Mouse (Mus musculus) lung, postnatal 25 days (tissue): ENCODE results near the gene Fbxl12.
"Not testable (repeated sequence)": the region's sequence is repeated elsewhere in the genome, so short reads cannot be mapped to it uniquely, and the experiment has no call there.

Source experiments
- DNase-seq: peaks from one replicate; pipeline ENCODE4 v3.0.0; 2022; ENCODE audit warnings: low spot score

Fbxl12 gene

DNA sequence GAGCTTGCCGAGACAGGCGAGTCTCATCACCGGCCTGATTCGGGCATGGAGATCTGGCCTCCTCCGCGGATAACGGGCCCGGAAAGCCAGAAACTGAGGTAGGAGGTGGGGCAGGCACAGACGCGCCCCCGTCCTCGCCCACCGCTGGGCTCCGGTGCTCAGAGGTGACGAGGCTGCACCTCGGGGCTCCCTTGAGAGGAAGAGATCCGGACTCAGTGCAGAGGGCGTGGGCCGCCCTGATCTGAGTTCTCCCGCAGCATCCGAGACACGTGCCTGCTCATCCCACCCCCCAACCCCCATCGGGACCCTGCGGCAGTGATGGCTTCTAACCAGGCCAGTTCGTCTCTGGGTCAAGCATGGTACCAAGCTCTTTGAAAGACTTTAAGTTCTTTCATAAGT is 7.7 kb upstream of the Fbxl12 start:
- DNase-seq, result no peak

DNA sequence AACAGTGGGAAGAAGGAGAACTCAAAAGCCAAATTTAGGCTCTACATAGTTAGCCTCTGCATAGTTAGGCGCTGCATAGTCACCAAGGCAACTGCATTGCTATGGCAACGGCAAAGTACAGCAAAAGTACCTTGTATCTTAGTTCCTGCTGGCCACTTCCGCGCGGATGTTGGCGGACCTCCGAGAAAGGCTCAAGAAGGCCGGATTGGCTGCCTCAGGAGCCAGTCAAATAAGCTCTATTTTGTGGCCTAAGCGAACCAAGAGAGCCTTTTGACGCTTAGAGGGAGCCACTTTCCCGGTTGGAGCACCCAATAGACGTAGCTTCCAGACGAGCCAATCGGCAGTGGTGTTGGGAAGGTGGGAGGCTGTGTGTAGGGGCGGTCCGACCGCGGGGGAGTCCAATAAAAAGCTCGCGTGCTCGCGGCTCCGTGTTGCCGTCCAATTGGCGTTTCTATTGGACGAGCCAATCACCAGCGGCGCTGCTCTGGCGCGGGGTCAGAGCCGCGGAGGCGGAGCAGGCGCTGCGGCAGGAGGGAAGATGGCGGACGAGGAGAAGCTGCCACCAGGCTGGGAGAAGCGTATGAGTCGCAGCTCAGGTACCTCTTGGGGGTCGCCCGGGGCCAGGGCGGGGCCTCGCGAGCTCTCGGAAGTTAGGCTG is 7.2 kb upstream of the Fbxl12 start, which contains the start of gene Pin1:
Gene Pin1 (plus strand): TSS at position 494 of the 658 bp plus-strand sequence.
- peak; percentile 100 for DNase-seq

DNA sequence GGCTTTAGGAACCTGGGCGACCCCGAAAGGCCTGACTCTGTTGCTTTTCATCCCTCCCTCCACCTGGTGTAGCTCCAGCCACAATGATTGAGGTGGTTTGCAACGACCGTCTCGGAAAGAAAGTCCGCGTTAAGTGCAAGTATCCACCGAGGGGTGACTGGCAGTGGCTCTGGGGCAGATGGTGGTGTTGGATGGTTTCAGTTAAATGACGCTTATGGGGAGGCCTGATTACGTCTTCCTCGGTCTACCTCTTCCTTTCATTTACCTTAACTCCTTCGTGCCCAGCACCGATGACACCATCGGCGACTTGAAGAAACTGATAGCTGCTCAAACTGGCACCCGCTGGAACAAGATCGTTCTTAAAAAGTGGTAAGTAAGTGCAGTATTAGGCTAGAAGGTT is 554 bp upstream of the Fbxl12 start:
- no peak for DNase-seq

DNA sequence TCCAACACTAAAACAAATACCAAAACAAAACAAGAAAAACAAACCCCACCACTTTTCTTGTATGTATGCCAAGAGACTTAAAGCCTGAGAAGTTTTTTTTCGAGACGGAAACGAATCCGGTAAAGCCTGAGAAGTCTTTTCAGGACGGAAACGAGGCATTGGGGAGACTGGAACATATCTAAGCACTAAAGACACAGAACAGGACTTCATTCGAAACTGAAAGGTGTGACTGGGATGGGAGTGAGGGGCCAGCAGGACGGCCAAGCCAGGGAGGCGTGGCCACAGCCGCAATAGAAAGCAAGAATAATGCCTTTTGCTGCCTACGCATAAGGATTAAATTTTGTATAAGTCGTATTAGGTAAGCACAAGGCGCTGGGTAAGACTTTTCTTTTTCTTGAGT is 786 bp downstream of the Fbxl12 start:
- no peak for DNase-seq

DNA sequence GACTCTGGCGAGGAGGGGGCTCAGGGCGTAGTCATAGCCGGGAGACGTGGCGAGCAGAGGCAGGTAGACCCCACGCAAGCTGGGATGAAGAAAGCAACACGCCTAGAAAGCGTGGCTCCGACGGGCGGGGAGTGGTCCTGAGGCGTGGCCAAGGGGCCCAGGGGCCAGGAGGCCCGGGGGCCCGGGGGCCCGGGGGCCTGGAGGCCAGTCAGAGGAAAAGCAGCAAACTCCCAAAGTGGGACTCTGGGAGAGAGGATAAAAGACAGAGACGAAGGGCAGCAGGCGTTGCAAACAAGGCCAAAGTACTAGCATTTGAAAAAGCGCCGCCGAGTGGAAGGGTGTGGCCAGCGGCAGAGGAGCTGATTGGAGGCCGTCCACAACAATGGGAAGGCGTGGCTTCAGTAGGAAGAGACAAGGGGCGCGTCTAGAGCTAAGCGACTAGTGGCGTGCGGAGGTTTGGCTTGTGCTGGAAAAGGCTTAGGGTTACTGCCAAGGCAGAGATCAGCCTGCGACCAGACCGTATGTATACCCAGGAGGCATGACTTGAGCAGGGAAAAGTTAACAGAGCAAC is 1.6 kb downstream of the Fbxl12 start:
- peak; percentile 92 for DNase-seq

DNA sequence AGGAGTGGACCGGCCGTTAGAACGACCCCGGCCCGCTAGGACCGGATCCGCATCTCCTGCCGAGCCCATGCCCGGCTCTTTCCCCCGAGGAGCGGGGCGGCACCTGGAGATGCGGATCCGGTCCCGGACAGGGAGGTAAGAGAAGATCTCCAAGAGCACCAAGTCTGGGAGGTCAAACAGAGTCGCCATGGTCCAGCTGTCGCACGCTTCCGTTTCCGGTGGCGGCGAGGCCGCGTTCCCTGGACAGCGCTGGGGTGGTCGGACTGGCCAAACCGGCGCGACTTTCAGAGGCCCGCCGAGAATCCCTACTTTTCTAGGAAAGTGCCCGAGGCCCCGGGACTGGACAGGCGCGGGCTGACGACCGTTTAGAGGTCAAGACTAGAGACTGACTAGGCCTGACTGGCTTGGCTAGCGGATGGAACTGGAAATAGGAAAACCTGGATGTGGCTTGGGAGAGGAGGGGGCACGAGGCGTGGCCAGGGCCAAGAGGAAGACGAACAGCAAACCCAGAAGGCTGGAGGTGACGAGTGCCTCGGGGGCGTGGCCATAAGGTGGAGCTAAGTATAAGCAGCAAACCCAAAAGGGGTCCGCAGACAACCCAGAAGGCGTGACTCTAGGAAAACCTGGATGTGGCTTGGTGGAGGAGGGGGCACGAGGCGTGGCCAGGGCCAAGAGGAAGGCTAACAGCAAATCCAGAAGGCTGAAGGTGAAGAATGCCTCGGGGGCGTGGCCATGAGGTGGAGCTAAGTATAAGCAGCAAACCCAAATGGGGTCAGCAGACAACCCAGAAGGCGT is 2.3 kb downstream of the Fbxl12 start, which contains the start of gene Ubl5:
Gene Ubl5 (plus strand): TSS at position 778 of the 795 bp plus-strand sequence.
- DNase-seq, result peak; percentile 69

DNA sequence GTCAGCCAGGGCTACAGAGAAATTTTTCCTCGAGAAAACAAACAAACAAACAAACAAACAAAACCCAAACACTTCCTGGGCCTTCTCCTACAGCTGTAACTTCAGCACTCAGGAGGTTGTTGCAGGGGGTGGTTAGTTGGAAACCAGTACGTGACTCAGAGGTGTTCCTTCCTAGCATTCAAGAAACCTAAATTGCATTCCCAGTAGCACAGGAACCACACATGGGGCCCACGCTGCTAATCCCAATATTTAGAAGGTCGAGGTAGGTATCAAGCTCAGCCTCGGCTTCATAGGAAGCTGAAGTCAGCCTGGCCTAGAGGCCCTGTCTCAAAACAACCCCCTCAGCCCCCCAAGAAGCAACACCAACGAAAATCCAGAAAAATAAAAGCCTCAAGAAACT is 3.1 kb downstream of the Fbxl12 start:
- DNase-seq, result no peak

DNA sequence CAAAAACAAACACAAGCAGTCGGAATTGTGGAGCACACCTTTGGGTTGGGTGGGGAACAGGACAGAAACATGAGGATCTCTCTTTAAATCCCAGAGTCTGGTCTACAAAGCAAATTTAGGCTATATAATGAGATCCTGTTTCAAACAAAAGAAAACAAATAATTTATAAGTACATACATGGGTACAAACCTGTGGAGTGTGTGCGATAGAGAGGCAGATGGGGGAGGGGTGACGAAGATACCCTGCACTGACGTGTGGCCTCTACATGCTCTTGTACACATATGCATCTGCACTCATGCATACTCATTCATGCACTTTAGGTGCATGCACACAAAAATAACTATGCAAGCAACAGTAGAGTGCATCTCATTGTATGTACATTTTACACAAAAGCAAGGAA is 5.1 kb downstream of the Fbxl12 start:
- DNase-seq, result no peak

DNA sequence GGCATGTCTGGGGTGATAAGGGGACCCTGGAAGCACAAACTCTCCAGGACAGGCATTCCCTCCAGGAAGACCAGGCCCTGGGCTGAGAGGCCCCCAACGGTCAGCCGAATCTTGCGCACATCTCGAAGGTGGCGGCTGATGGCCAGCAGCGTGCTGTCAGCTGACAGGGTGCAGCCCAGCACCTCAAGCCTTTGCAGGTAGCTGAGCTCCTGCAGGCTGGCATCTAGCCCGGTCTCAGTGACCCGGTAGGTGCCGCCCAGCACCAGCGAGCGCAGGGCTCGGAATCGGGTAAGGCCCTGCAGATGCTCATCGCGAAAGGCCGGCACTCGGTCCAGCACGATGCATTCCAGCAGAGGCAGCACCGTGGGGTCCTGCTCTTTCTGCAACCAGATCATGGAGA is 6.0 kb downstream of the Fbxl12 start:
- no peak for DNase-seq

DNA sequence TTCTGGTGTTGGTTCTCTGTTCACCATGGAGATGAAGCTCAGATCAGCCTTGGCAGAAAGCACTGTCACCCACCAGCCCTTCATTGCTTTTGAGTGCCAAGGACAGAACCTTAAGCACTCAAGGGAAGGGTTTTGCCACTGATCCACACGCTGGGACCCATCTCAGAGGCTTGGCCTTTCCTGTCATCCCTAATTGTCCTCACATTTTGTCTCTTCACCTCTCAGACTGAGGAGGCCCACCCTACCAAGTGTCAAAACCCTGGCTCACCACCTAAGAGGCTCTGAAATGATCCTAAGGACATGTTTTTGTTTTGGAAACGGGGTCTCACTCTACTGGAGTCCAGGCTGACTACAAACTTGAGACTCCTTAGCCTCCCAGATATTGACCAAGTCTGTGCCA is 7.8 kb downstream of the Fbxl12 start:
- DNase-seq, result no peak

DNA sequence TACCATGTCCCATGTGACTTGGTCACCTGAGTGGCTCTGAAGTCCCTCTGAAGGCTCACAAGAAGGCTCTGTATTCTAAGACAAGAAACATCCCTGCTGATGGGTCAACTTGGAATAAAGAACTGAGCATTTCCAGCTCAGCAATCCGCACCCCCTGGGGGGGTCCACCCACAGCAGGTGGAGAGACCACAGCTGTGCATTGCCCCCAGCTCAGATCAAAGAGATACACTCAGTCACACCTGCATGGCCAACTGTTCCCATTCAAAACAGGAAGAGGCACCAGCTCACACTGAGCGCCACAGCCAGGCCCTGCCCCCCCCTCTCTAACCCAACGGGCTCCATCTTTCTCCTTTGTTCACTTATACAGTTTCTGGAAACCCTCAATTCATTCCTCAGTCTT is 8.3 kb downstream of the Fbxl12 start:
- no peak for DNase-seq

DNA sequence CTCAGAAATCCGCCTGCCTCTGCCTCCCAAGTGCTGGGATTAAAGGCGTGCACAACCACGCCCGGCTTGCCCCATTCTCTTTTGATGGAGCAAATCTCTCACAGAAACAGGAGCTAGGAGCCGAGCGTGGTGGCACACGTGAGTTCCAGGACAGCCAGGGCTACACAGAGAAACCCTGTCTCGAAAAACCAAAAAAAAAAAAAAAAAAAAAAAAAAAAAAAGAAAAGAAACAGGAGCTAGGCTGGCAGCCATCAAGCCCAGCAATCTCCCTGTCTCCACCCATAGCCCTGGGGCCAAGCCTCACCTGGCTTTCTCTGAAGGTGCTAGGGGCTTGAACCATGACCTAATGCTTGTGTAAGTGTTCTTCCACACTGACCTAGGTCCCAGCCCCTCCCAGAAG is 8.9 kb downstream of the Fbxl12 start:
- not testable (repeated sequence) for DNase-seq

DNA sequence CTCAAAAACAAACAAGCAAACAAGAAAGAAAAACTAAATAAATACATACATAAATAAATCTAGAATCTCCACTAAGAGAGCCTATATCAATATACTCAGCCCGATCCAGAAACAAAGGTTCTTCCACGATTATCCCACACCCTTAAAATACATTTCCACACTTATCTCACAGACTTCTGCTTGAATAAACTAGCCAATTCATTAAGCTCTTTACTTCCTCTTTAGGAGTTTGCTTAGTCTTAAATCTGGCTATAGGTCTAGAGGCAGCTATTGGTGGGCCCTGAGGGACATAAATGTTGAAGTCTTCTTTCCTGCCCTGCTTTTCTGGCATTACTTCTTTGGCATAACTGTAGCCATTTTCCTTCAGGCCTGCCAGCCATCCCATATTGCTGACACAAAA is 13.2 kb downstream of the Fbxl12 start:
- DNase-seq, result no peak

DNA sequence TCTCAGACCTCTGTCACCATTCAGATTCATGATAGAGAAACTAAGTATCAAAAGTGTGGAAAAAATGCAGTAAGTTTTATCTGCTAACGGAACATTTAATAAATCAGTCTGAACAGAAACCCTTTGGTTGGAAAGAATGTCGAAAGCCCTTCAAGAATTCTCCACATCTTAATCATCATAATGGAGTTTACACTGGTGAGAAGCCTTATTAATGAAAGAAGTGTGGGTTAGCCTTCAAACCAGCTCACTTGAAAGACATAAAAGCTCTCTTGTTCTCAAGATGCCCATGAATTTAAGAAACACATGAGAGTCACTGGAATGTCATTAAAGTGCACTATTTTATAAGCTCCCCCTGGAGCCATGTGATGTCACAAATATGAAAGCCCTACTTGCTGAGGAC is 27.9 kb downstream of the Fbxl12 start:
- DNase-seq, result peak; percentile 26

DNA sequence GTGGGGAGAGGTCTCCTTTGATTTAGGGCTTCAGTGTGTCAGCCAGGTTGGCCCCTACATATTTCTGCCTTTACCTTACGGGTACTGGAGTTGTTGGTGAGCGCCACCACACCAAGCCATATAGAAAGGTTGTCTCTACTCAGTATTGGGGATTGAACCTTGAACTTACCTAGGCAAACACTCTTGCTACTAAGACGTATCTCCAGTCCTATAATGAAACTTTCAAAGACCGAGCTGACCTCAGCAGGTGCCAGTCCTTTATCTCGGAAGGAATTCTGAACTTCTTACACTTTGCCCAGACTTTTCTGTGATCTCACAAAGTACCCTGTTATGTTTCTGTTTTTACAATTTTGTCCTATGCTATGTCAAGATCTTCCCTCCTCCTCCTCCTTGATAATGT is 32.6 kb downstream of the Fbxl12 start:
- no peak for DNase-seq

DNA sequence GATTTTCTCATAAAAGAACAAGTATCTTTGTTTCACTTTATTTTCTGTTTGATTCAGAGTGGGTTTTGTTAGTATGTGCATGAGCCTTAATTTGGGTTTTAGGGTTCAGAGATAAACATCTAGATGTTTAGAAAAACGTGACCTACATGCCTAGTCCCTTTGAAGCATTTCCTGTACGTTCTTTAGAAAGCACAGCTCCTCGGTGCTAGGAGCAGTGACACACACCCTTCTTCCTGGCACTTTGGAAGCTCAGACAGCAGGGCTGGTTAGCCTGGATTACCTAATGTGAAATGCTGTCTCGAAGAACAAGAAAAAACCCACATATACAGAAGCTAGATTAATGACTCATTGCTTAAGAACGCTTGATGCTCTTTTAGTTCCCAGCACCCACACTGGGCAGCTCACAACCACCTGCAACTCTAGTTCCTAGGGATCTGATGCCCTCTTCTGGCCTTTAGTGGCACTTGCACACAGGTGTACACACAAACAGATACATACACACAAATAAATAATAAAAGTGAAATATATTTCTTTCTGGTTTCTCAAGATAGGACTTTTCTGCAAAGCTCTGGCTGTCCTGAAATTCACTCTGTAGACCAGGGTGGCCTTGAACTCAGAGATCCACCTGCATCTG is 34.6 kb downstream of the Fbxl12 start:
- DNase-seq, result no peak

DNA sequence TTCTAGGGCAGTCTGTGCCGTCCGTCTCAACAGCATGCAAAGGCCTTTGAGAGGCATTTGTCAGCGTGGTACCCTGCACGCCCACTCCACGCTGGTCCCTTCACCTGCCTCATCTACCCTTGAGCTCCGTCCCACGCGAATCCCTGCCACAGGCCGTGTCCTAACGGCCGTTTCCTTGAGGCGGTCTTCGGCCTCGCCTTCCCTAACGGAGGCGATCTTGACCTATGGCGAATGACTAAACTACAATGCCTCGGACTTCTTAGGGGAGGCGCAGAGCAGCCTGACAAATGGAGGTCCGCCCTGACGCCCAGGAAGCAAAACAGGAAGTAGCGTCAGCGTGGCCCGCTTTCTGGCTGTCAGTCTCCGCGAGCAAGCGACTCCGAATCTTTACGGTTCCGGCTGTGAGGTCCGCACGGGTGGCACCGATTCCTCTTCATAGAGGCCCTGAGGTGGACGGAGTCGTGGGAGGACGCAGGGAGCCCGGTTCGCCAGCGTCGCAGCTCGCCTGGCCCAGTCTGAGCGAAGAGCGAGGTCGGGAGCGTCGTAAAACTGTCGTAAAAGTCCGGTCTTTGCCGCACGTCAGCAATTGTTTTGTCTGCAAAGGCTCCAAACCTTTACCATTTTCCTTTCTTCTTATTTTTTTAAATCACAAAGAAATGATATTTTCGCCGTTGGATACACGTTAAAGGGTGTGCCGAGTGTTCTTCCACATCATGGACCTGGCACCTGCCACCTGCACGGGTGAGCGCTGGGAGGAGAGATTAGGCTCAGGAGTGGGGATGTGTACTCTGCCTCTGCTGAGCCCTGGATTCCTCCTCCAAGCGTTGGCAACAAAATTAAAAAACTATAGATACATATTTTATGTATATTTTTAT is 37.2 kb downstream of the Fbxl12 start:
- peak; percentile 85 for DNase-seq

DNA sequence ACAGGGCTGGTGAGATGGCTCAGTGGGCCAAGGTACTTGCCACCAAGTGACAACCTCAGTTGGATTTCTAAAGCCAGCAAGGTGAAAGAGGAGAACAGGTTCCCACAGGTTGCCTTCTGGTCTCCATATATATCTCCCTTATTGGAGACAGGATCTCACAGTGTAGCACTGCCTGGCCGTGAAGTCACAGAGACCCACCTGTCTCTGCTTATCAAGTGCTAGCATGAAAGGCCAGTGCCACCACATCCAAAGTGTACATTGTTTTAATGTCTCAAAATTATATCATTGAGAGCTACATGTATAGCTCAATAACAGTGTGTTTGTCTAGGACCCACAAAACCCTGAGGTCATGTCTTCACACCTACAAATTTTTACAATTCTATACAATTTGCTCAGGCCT is 38.3 kb downstream of the Fbxl12 start:
- no peak for DNase-seq

DNA sequence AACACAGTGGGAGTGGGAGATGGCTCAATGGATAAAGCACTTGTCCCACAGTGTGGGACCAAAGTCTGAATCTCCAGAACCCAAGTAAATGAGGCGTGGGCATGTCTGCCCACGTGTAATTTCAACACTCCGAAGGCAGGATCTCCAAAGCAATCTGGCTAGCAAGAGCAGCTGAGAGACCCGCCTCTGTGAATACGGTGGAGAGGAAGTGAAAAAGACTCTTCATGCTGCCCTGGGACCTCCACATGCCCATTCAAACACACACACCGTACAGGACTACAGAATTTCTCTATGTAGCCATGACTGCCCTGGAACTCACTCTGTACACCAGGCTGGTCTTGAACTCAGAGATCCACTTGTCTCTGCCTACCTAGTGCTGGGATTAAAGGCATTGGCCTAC is 43.3 kb downstream of the Fbxl12 start:
- DNase-seq, result no peak

DNA sequence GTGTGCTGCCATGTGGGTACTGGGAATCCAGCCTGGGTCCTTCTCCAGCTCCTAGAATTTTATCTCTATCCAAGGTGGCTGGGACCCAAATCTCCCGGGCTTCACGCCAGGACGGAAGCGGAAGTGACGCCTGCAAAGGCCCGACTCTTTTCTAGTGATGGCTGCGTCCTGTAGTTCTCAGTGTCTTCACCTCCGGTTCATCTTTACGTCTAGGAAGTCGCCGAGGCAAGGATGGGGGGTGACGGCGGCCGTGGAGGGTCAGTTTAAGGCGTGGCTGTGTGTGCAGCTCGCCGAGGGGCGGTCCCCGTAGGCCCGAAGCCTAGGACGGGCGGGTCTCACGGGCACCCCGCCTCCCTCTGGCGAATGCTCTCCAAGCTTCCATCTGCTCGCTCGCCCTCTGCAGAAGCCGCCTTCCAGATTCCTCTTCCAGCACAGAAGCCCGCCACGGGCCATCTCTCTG is 63.4 kb downstream of the Fbxl12 start, which contains the start of gene Zfp846:
Gene Zfp846 (plus strand): TSS at position 117 of the 460 bp plus-strand sequence.
- peak; percentile 99 for DNase-seq

DNA sequence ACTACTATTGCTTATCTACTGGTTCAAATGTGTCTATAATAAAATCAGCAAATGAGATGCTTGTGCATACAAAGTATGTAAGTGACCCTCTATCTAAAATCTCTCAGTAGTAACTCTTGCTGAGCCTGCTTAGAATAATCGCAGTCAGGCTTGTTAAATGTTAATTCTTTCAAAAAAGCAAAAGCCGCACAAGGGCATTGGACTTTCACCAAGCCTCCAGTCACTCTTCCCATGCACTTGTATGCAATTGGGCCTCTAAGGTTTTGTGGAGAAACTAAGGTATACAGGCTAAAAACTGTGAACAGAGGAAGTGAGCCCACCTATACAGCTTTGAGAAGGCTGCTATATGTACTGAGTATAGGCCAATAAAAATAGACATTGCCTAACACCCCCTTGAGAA is 68.0 kb downstream of the Fbxl12 start:
- no peak for DNase-seq

DNA sequence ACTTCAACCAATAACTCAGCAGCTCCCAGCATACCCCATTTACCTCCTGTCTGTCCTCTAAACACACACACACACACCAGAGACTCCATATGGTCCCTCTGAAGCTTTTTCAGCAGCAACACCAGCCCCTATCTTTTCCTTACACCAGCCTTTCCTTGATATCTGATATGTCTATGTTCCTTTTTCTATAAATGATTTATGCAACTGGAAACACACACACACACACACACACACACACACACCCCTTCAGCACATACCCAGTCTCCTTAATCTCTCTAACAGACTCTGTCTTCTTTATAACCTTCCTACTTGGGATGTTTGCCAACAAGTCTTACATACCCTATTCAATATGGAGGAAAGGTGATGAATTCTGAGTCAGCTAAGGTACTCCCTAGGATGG is 73.5 kb downstream of the Fbxl12 start:
- no peak for DNase-seq
